Mouse (Mus musculus) spleen, postnatal 14 days (tissue): ENCODE data around the gene Ppp1r26.

Experiments
- DNase-seq, 2 experiments: peaks; one replicate each; pipeline ENCODE4 v3.0.0; 2021 to 2022; ENCODE audit warnings: low spot score in 2 of 2

Ppp1r26 gene

GRCm38 (mm10) chr2:28446515-28447314 lies at the start of gene Ppp1r26:
Gene Ppp1r26, plus strand, starts transcription at chr2:28446800.
- no peak for DNase-seq

DNA sequence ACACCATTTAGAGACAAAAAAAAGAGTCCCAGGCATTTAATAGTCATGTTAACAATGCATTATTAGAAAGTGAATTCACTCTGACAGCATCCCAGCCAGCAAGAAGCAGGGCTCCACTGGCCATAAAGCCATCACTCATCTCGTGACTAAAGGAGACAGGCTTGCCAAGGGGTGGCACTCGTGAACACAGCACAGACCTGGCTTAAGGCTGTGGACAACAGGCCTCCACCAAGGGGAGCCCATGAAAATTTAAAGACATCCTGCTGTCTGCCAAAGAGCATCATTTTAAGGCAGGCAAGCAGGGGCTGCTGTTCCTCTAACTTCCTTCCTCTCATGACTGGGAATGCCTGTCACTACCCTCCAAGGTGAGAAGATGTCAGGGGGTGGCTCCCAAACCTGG lies 49.7 kb upstream of the Ppp1r26 start:
- DNase-seq, result no peak

GRCm38 (mm10) chr2:28397417-28398119 lies 49.0 kb upstream of the Ppp1r26 start:
- DNase-seq, result no peak

GRCm38 (mm10) chr2:28401647-28402046 lies 45.0 kb upstream of the Ppp1r26 start:
- DNase-seq, result no peak

DNA sequence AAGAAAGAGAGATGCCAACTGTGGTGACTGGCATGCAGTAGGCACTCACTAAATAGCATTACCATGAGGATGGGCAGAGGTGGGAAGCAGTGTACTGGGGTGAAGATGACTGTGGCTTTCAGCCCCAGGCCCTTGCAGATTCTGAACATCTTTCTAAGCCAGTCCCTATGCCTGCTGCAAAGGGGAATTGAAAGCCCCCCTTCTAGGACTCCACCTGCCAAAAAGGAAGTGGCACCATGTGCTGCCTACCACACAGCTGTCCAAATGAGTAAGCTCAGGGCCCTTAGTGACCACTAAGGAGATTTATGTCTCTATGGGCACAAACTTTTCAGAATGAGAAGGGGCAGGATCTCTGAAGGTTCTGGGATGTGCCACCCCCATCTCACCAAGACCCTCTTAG lies 44.5 kb upstream of the Ppp1r26 start:
- DNase-seq, result no peak

DNA sequence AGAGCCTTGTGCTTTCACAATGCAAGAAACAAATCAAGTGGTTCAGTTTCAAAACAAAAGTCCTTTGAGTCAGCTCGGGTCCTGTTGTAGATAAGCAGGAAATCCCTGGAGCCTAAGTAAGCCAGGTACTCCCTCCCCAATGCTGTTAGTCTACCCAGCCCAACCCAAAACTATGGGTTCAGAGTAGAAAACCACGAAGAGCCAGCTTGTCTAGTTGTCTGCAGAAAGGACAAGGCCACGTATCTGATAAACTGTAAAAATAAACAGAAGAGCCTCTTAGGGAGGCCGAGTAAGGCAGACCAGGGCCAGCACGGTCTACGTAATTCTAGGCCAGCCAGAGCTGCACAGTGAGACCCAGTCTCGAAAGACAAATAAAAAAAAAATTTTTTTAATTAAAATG lies 38.8 kb upstream of the Ppp1r26 start:
- DNase-seq, result no peak

DNA sequence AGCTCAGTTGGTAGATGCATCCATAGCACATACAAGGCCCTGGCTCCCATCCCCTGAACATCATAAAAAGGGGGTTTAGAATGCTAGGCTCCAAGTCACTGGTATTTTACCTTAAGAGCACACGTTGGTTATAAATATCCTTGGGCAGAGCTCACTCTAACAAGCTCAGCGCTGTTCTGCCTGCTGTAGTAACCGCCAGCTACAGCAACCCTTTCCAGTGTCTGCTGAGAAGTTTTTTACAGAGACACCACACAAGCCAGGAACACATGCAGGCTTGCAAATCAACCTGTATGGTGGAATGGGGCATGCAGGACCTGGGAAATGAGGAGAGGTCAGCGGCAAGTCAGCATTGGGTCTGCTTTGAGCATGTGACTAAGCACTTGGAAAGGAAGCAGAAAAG lies 37.5 kb upstream of the Ppp1r26 start:
- DNase-seq, result no peak

- no peak for DNase-seq
Measured at GRCm38 (mm10) chr2:28409566-28409965, 37.0 kb upstream of the Ppp1r26 start.

DNA sequence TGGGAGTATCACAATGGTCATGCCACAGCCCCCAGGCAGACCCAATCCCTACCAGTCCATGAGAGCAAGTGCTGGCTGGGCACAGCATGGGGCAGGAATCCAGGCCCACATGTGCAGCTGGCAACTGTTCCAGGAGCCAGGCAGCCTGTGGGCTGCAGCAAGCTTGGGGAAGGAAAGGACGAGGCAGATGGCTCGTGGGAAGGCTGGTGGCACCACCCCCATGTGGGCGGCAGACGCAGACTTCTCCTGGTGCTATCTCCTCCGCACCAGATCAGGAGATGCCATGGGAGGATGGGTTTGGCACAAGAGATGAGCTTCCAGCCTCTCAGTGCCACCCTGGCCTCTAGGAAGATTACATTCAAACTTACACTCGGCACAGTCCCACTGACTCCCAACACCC lies 33.7 kb upstream of the Ppp1r26 start:
- no peak for DNase-seq

GRCm38 (mm10) chr2:28414116-28414756 lies 32.4 kb upstream of the Ppp1r26 start:
- DNase-seq, result no peak

- no peak for DNase-seq
Measured at GRCm38 (mm10) chr2:28414757-28415137, 31.9 kb upstream of the Ppp1r26 start.

- DNase-seq, result no peak
Measured at GRCm38 (mm10) chr2:28415387-28416024, 31.1 kb upstream of the Ppp1r26 start.

- no peak for DNase-seq
Measured at GRCm38 (mm10) chr2:28416511-28416910, 30.1 kb upstream of the Ppp1r26 start.

DNA sequence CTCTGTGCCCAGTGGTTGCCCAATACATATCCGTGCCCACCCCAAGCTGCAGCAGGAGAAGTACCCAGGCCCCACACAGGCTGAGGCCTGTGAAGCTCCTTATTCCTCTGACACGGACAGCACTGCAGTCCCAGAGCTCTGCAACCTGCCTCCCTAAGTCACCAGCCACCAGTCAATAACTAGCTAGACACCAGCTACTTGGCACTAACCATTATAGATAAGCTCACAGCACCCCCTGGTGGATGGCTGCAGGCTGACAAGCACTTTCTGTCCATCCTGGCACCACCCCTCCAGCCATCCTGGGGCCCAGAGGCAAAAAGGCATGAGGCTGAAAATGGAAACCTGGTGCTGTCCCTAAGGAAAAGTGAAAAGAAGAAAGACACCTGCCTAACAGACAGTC lies 28.6 kb upstream of the Ppp1r26 start:
- peak; percentile 56 to 75 for DNase-seq

DNA sequence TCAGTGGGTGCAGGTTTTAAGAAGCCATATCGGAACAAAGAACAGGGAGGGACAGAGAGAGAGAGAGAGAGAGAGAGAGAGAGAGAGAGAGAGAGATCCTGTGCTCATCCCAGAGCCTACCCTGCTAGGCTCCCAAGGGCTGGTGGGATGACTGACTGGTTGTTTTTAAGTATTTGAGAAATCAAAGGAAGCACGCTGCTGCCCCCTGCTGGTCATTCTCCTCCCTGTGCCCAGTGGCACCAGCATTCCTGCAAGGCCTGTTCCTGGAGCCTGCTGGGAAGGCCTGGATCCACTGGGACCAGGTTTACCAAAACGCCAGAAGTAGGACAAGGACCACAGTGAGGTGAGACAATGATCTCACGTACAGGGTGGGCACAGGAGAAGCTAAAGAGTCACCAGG lies 26.7 kb upstream of the Ppp1r26 start:
- DNase-seq, result peak in 1 of 2 experiments; percentile 59

- DNase-seq, result peak in 1 of 2 experiments; percentile 35
Measured at GRCm38 (mm10) chr2:28423167-28423566, 23.4 kb upstream of the Ppp1r26 start.

DNA sequence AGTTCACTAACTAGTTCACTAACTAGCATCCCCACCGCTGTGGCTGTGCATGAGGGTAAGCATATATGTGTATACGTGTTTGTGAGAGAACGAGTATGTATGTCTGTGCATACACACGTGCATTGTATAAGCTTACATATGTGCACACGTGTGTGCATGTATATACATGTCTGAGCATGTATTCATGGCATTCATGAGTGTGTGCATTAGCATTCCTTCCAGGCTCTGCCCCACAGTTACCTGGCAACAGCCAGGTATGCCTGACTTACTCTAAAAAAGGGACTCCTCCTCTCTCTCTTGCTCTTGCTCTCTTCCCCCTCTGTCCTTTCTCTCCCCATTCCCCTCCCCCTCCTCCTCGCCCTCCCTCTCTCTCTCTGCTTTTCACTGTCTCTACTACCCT lies 19.4 kb upstream of the Ppp1r26 start:
- no peak for DNase-seq

GRCm38 (mm10) chr2:28430846-28431245 lies 15.8 kb upstream of the Ppp1r26 start:
- DNase-seq, result no peak

DNA sequence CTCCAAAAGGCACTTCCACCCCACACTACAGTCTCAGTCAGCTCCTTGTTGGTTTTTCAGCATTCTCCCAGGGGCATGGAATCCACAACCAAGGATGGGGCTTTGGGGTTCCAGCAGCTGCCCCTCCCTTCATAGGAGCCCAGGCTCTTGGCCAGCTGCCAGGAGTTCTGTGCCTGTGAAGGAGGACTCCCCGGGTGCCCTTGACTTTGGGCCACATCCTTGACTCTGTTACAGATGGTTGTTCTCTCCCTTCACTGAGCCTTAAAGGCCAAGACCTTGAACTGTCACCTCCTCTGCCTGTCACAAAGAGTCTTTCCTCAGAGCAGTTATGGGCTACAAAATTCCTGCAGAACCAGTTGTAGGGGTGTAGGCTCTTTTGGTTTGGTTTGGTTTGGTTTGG lies 13.8 kb upstream of the Ppp1r26 start:
- no peak for DNase-seq

GRCm38 (mm10) chr2:28433512-28433911 lies 13.1 kb upstream of the Ppp1r26 start:
- no peak for DNase-seq

GRCm38 (mm10) chr2:28435401-28435800 lies 11.2 kb upstream of the Ppp1r26 start:
- no peak for DNase-seq

GRCm38 (mm10) chr2:28440842-28441241 lies 5.8 kb upstream of the Ppp1r26 start:
- DNase-seq, result no peak
